Mouse (Mus musculus): ENCODE results near the gene Lrrk1.

Gene Lrrk1

DNA sequence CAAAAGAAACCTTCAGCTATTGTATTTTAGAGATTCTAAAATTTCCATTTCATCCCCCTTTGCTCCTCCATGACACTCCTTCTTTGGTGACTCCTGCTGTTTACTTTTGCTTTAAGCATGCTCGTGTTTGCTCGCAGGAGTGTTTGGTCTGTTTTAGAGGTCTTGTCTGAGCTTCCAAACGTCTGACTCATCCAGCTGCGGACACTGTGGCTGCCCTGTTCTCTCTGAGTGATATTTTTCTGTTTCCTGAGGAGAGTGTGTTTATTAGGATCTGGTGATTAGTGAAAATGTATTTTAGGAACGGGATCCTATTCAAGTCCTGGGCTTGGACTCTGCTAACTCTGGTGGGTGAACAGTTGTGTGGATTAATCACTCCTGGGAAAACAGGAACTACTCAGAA lies 48.5 kb downstream of the Lrrk1 start:
- peak; percentile 81 for DNase-seq (ENCODE audit: low read depth)

DNA sequence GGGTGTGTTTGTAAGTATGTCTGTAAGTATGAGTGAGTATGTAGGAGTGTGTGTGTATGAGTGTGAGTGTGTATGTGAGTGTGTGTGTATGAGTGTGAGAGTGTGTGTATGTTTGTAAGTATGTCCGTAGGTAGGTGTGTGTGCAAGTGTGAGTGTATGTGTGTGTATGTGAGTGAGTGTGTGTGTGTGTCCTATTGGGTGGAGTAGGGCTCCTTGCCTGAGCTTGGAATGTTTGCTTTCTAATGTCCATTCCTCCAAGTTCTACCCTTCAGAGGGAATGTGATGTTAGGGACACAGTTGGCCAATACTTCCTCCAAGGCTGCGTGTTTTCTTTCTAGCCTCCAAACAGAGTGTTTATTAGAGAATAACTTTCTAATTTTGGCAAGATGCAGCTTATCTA lies 51.2 kb downstream of the Lrrk1 start:
- DNase-seq (ENCODE audit: low read depth), result no peak

- DNase-seq (ENCODE audit: low read depth), result no peak
These were observed 54.1 kb downstream of the Lrrk1 start for GRCm38 (mm10) chr7:66333906-66334500.

DNA sequence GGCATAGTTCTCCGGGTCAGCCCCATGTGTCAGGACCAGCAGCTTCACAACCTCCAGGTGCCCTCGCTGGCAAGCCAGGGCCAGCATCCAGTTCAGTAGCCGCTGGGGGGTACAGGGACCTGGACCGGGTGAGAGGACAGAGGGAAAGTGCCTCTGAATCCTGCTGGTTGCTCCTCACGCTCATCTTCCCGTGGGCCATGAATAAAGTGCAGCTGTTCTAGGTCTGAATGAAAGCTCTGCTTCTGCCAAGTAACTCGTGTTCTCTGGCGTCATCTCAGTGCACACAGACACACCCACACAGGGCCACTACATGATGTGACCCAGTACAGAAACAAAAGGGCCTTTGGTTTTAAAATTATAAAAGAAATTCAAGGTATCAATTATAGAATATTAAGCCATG lies 55.8 kb downstream of the Lrrk1 start:
- DNase-seq (ENCODE audit: low read depth), result no peak

DNA sequence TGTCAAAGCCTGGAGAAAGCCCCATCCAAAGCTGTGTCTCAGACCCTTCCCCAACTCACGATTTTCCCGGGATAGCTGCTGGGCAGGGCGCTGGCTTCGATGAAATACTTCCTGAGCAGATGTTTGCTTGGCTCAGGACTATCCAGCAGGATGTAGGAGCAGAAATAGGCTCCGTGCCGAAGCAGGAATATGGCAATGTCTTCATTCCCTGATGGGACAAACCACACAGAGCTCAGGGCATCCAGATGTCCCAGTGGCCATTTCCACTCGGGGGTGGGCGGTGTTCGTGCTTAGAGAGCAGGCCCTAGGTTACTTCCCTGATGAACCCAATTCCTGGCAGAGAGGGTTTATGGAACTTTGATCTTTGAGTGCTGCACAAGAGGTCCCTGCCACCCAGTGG lies 57.5 kb downstream of the Lrrk1 start:
- DNase-seq (ENCODE audit: low read depth), result no peak

- no peak for DNase-seq (ENCODE audit: low read depth)
These were observed 60.6 kb downstream of the Lrrk1 start for GRCm38 (mm10) chr7:66327516-66327915.

DNA sequence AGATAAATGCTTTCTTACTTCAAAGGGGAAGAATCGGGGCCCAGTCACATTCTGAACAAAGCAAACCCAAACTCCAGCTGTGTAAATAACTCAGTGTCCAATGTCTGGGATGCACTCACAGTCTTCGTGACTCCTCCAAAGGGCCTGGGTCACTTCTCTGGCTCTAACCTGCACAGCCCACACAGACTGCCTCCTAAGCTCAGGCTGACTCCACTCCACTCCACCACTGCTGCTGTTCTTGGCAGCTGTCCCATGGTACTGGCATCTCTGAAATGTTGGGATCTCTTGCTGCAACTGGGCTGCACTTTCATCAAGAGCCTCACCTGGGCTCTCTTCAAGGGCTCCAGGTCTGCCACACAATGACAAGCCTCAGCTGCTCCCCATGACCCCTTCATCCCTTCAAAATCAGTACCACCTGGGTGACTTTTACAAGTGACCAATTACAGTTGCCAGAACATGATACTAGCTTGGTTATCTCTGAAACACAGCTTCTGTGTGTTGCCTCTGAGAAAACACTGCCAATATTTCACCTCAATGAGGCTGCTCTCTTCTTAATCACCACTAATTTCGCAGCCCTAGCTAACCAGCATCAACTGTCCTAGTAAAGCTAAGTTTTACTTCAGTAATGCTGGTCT lies 62.6 kb downstream of the Lrrk1 start:
- peak; percentile 68 for DNase-seq (ENCODE audit: low read depth)

DNA sequence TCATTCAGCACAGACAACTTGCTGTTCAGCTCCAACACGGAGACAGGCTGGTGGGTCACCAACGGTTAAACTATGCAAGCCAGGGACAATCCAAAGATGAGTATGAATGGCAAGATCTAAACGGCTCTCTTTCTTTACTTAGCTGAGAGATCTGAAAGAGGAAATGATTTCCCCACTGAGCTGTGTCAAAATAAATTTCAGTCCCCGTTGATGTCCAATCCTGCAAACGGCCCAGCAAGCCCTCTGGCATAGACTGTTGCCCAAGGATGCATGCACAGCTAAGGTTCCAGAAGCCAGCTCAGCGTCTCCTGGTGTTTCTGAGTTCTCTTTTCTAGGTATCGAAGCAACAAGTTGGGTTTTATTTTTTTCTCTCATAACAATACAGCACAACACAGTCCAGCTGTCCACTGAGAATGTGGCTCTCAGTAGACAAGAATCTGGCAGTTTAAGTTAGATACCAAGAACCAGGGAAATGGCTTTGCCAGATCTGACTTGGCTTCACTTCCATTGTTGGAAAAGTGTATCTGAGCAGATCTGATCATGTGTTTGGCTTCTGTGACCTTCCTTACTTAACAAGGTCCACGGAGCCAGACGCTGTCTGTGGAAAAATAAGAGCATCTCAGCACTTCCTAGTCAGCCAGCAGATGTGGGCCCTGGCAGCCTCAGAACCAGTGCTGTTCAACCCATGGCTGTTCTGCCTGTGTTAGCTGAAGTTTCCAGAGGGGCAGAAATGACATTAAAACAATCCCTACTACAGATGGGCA lies 64.7 kb downstream of the Lrrk1 start:
- DNase-seq (ENCODE audit: low read depth), result no peak

DNA sequence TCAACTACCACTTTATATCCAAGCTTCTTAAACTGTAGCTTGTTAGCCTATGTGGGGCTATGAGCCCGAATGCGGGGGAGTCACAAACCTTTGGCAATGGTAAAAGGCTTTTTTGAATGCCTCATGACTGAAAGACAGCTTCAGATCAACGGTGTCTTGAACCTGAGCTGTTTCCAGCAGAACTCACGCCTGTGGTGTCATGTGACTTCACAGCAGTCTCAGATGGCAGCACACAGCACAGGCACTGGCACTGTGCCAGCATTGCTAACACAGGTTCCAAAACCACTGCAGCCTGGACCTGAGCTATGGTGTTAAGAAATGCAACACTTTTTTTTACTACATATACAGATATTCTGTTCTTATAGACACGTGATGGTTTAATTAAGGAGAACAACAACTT lies 67.2 kb downstream of the Lrrk1 start:
- DNase-seq (ENCODE audit: low read depth), result peak; percentile 79

DNA sequence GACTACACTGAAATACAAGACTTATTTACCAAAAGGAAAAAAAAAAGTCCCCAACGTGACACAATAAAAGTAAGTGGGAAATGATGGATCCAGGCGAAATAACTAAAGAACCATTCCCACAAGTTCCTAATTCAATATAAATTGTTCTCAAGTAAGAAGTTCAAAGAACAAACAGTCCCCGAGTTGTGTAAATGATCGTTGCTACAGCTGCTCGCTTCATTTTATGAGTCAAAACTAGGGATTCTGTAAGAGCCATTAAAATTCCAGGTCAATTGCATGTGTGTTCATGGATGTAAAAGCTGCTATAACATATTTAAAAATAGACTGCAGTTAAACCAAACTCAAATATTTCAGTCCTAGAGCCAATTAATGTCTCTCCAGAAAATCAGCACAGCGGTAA lies 70.0 kb downstream of the Lrrk1 start:
- no peak for DNase-seq (ENCODE audit: low read depth)

DNA sequence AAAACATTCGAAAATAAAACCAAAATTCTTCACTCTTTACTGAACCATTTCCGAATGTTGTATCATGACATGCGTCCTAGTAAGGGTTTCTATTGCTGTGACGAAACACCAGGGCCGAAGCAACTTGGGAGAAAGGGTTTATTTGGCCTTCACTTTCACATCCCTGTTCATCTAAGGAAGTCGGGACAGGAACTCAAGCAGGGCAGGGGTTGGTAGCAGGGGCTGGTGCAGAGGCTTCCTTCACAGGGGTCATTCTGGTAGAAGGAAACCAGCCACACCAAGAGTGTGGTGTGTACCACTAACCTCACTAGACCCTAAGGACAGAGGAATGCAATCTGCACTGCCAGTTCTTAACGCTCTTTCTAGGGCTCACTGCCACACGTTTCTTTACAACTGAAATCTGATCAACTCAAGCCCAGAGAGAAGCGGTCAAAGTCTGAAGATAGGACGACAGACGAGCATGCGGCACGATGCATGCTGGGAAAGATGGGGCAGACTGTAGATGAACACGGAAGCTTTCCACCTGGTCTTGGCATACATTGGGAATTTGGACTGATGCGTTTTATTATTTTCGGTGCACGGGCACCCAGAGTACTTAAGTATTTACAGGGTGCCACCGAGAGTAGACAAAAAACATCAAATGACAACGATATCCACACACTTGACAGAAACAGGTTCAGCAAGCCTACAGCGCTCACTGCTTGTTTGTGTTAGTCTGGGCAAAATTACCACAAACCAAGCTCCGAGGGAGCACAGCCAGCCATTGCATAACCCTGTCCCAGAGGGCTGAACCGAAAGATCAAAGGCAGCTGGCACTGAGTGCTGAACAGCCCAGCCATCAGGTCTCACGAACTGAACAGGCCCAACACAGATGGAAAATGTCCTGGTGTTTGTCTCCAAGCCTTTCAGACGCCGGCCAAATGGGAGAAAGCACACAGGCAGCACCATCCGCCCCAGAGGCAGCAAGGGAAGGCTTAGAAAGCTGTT lies 77.2 kb downstream of the Lrrk1 start:
- DNase-seq (ENCODE audit: low read depth), result peak; percentile 83

- peak; percentile 85 for DNase-seq (ENCODE audit: low read depth)
These were observed 78.0 kb downstream of the Lrrk1 start for GRCm38 (mm10) chr7:66309950-66310669.

DNA sequence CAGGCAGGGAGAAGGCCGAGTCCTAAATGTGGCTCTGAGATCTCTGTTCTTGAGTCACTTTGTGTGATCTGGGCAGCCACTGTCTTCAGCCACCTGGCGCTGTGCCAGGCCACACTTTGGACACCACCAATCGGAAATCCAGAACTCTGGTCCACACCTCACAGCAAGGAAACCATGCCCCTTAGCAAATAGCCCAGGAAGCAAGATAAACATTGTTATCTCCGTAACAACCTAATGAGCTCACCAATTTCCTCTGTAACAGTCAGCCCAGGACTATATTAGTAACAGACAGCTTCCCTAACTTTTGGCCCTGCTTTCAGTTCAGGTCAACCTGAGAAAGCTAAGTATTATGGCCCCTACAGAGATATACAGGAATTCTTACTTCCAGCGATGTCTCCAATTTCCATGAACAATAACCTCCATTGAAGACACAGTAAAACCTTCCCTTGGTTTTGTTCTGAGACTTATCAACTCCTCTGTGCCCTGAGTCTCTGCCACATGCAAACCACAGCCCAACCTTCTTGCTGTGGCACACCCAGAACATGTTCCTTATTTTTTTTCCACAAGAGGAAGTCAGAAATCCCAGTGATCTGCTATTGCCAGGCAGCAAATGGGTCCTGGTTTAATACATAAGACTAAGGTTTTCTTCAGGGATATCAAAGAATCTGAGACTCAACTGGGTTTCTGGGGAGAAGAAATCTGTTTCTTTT lies 78.8 kb downstream of the Lrrk1 start:
- DNase-seq (ENCODE audit: low read depth), result peak; percentile 42

- no peak for DNase-seq (ENCODE audit: low read depth)
These were observed 79.4 kb downstream of the Lrrk1 start for GRCm38 (mm10) chr7:66308581-66309239.

DNA sequence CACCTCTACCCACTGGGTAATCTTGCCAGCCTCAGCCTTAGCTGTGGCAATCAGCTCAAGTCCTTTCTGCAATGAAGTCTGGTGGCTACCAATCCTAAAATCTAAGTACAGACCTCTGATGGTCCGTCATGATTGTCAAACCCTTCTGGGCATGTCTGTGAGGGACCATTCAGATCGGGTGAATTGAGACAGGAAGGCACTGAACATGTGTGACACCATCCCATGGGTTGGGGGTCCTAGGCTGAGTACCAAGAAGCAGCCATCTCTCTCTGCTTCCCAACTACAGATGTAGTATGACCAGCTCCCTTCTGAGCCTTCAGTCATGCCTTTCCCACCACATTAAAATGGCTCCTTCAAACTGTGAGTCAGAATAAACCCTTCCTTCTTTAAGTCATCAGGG lies 80.4 kb downstream of the Lrrk1 start:
- no peak for DNase-seq (ENCODE audit: low read depth)

- DNase-seq (ENCODE audit: low read depth), result no peak
These were observed 82.4 kb downstream of the Lrrk1 start for GRCm38 (mm10) chr7:66305714-66306198.

- no peak for DNase-seq (ENCODE audit: low read depth)
These were observed 83.0 kb downstream of the Lrrk1 start for GRCm38 (mm10) chr7:66304993-66305713.

DNA sequence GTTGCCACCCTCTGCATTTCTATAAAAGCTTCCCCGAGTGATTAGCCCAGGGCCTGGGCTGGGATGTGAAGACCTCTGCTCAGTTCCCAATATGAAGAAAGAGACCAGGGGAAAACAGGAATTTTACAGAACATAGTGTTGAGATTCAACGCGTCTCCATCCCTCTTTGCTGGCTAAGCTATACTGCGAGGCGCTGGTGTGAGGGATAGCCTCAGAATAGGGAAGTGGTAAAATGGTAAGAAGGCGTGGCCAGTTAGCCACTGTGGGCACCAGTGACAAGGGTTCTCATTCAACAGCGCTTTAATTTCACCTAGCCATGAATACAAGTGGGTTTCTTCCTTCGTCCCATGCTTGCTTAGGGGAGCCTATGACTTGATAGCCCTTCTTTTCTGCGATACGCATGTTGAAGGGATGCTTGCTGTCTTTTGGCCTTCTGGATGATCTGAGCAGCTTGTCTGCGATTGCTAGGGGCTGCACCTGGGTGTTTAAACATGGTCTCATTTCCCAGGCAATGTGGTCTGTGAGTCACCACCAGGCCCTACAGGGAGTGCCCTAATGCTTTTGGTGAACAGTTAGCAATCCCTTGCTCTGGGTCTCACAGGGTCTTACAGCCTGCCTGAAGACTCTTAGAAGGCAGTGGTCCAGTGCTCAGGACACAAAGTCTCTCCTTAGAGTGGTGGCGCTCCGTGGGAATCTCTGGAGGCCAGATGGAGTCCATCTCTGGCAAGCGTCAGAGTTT lies 84.1 kb downstream of the Lrrk1 start:
- no peak for DNase-seq (ENCODE audit: low read depth)

DNA sequence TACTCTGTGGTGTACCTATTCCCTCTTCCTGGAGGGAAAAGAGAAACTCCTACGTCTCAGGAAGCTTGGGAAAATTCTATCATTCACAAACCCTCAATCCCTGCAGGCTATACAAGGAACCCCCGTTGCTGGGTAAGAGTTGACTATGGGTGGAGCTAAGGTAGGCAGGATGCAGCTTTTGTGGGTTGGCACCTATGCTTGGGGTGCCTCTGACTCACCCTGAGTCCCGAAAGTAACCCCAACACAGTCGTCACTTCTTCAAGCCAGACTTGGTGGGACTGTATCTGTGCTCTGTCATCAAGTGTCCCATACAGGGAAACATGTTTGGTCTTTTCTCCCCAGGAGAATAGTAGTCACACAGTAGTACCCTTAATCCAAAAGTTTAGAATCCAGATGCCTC lies 86.7 kb downstream of the Lrrk1 start:
- DNase-seq (ENCODE audit: low read depth), result no peak
